Mouse (Mus musculus) embryonic facial prominence, embryonic 14.5 days (tissue): ENCODE data around the gene Dupd1. TPM values are rescaled to one million over a fixed set of nuclear protein-coding genes. Genes with fewer than 3 reads are reported as not detected.
A peak's percentile ranks its signal among the peaks of the same experiment; 100 is the strongest.

Experiments used
- ATAC-seq: fragments of 200-750 bp; cut with Nextera tagmentation; 2 replicates; pipeline ENCODE4 v1.8.0; 2017; ENCODE audit warnings: low read depth, moderate number of reproducible peaks, moderate TSS enrichment
- DNase-seq: peaks from one replicate; pipeline ENCODE4 v3.0.0-alpha.2; 2015; ENCODE audit warnings: low spot score
- H3K27ac ChIP-seq: fragments of 300-500 bp; sonication (generic); replicated peaks from 2 replicates; pipeline ENCODE4 v1.5.1; 2014; ENCODE audit warnings: low read depth, mild to moderate bottlenecking, low read length, moderate library complexity
- H3K27me3 ChIP-seq: fragments of 300-500 bp; sonication (generic); replicated peaks from 2 replicates; pipeline ENCODE4 v1.6.1; 2014; ENCODE audit warnings: low read length; ENCODE audit not compliant: control insufficient read depth, insufficient read depth
- H3K36me3 ChIP-seq: fragments of 300-500 bp; sonication (generic); 2 replicates; pipeline ENCODE4 v1.6.1; 2014; ENCODE audit warnings: low read length, mixed read lengths; ENCODE audit not compliant: control insufficient read depth, insufficient read depth
- H3K4me1 ChIP-seq: fragments of 300-500 bp; sonication (generic); 2 replicates; pipeline ENCODE4 v1.6.1; 2014; ENCODE audit warnings: antibody characterized with exemption, low read length; ENCODE audit not compliant: control insufficient read depth, insufficient read depth
- H3K4me2 ChIP-seq: fragments of 300-500 bp; sonication (generic); 2 replicates; pipeline ENCODE4 v1.6.1; 2014; ENCODE audit warnings: low read depth, mild to moderate bottlenecking, low read length, moderate library complexity, mixed read lengths
- H3K4me3 ChIP-seq: fragments of 300-500 bp; sonication (generic); 2 replicates; pipeline ENCODE4 v1.5.1; 2014; ENCODE audit warnings: low read depth, mild to moderate bottlenecking, low read length
- H3K9ac ChIP-seq: fragments of 300-500 bp; sonication (generic); 2 replicates; pipeline ENCODE4 v1.6.1; 2014; ENCODE audit warnings: low read depth, mild to moderate bottlenecking, low read length, moderate library complexity, mixed read lengths
- H3K9me3 ChIP-seq: fragments of 300-500 bp; sonication (generic); 2 replicates; pipeline ENCODE4 v1.6.1; 2016; ENCODE audit warnings: low read length; ENCODE audit not compliant: control insufficient read depth
- WGBS: fragments of 180-500 bp; shearing (Covaris S2); extraction: QIAGEN DNeasy Blood & Tissue Kit; methylation state at CpG from one replicate; pipeline ENCODE4 v1.1.7; 2014; 5-methylcytosine and 5-hydroxymethylcytosine counted together
- polyA plus RNA-seq: library from polyadenylated mRNA; unstranded; fragments of >200 nt; fragmentation: Nextera tagmentation; extraction: Ambion mirVana; gene quantifications from 2 replicates; pipeline ENCODE4 v1.2.1, GENCODE M21; 2014

Dupd1 gene
- polyA plus RNA-seq, 1 experiment from 2014 or later: 0.95 TPM

DNA sequence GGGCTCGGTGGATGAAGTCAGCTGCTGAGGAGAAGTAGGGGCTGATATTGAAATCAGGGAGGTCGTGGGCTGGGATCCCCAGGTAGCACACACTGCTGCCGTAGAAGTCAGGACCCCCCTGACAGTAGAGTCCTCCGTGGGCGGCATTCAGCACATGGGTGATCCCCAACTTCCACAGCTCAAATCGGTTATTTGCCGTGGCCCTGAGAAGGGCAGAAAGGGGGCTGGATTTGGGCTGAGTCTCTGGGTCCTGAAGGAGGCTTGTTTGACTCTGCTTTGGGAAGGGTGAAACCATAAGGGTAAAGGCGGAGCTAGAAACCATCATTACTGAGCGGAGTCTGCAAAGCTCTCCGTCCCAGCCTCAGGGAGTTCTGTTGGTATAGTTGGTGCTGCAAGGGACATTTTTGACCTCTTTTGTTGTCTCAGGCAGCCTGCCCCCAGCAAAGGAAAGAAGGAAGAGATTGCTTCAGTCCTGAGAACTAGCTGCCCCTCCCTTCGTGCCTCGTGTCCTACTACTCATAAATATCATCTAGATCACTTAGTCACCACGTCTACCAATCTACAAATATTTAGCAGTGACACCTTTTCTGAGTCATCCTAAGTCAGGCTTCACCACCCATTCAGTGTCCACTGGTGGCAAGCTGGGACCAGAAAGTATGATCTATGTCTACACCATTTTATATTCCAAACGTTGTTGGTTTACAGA lies 33.2 kb upstream of the Dupd1 start:
- WGBS: 73% methylated on average over 14 of the region's 14 CpGs
- Histone ChIP-seq H3K4me1 (0 out of 2 replicates have a peak, but pooled peaks cover 8% of the 10 kb centered on the region), H3K9me3 (no peaks in the 10 kb centered on the region), H3K4me2 (no peak overlapping the region), H3K27ac (no peak overlapping the region), H3K36me3 (no peaks in the 10 kb centered on the region), H3K27me3 (no peaks in the 10 kb centered on the region), H3K9ac (no peak overlapping the region), H3K4me3 (no peak overlapping the region)
- no peak for ATAC-seq
- DNase-seq: no peak

DNA sequence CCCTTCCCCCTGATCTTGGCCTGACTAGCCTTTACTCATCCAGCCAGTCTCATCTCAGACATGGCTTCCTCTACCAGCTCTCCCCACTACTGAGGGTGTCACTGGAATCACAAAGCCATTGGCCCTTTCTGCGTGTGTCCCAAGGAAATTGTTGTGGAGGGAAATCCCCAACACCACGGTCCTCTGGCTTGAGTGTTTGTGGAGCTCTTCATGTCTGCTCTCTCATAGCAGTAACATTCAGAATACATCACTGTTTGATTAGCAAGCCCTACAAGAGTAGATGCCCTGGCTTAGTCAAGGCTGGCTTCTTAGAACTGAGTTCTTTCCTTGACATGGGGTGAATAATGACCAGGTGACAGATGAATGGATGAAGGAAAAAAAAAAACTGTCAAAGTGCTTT lies 32.5 kb upstream of the Dupd1 start:
- H3K9me3 ChIP-seq: no peaks in the 10 kb centered on the region
- H3K4me2 ChIP-seq: no peak overlapping the region
- 87% methylated on average over 2 of the region's 2 CpGs for WGBS
- H3K36me3 ChIP-seq: no peaks in the 10 kb centered on the region
- DNase-seq (no peak), ATAC-seq (no peak)
- no peaks in the 10 kb centered on the region for H3K27me3 ChIP-seq
- 0 out of 2 replicates have a peak, but pooled peaks cover 7% of the 10 kb centered on the region for H3K4me1 ChIP-seq
- no peak overlapping the region for H3K27ac ChIP-seq
- H3K9ac ChIP-seq: no peak overlapping the region
- no peak overlapping the region for H3K4me3 ChIP-seq

DNA sequence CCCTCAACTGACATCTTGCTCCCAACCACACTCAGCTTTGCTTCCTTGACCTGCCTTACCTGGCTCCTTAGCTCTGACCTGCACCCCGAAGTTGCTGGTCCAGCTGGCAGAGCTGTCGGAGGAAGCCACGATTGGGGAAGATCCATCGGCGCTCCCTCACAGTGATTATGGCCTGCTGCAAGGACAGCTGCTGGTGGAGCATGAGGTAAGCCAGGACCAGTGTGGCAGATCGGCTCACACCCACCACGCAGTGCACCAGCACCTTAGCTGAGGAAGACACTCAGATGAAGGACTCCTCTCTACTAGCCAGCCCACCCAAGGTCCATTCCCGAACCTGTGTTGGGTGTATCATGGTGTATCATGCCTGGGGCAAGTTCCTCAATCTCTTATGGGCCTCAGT lies 31.9 kb upstream of the Dupd1 start:
- WGBS: 86% methylated on average over 8 of the region's 8 CpGs
- H3K9ac ChIP-seq: no peak overlapping the region
- no peak for ATAC-seq
- H3K4me3 ChIP-seq: no peak overlapping the region
- H3K4me1 ChIP-seq: 0 out of 2 replicates have a peak, but pooled peaks cover 3% of the 10 kb centered on the region
- H3K27me3 ChIP-seq: no peaks in the 10 kb centered on the region
- H3K36me3 ChIP-seq: no peaks in the 10 kb centered on the region
- H3K4me2 ChIP-seq: no peak overlapping the region
- H3K27ac ChIP-seq: no peak overlapping the region
- DNase-seq: no peak
- H3K9me3 ChIP-seq: no peaks in the 10 kb centered on the region

DNA sequence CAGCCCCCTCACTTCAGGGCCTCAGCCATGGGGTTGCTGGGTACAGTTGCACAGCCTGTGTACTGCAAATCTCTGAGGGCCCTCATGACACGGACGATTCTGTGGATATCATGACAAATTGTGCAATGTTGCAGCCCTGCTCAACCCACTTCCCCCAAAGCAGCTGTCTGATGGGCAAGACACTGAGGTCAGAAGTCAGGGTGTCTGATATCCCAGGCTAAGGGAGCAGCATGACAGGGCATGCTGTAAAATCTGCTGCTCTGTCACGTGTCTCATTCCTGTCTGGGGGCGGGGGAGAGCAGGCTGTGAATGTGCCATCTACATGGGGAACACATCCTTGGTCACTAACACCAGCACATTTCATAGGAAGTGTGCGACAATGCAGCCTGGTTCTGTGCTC lies 30.8 kb upstream of the Dupd1 start:
- Histone ChIP-seq H3K9ac (no peak overlapping the region), H3K36me3 (no peaks in the 10 kb centered on the region)
- WGBS: 66% methylated on average over 5 of the region's 5 CpGs

DNA sequence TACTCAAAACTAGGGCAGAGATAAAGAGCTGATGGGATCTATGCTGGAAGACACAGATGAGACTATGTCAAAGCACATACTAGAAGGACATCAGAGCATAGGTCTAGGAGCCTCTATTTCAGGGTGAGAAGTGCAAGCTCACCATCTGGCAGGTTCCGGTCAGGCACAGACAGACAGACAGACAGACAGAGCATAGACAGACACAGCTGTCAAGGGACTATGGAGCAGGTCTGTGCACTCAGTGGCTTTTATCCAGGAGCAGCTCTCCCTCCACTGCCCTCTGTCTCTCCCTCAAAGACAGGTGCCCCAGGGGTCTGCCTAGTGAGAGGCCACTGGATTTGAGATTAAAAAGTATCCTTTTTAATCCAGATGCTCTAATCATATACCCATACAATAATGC lies 29.8 kb upstream of the Dupd1 start:
- Histone ChIP-seq H3K9me3 (no peaks in the 10 kb centered on the region), H3K4me3 (no peak overlapping the region), H3K4me1 (no peaks in the 10 kb centered on the region), H3K36me3 (no peaks in the 10 kb centered on the region), H3K27ac (no peak overlapping the region), H3K4me2 (no peak overlapping the region), H3K27me3 (no peaks in the 10 kb centered on the region), H3K9ac (no peak overlapping the region)
- DNase-seq (no peak), ATAC-seq (no peak)
- WGBS: 90% methylated on average over 1 of the region's 1 CpGs

More for the DNA sequence above, 30.8 kb upstream of the Dupd1 start:
- H3K27ac ChIP-seq: no peak overlapping the region
- ATAC-seq (no peak), DNase-seq (no peak)
- H3K4me2 ChIP-seq: no peak overlapping the region
- no peaks in the 10 kb centered on the region for H3K27me3 ChIP-seq
- H3K4me3 ChIP-seq: no peak overlapping the region
- no peaks in the 10 kb centered on the region for H3K9me3 ChIP-seq
- 0 out of 2 replicates have a peak, but pooled peaks cover 3% of the 10 kb centered on the region for H3K4me1 ChIP-seq

DNA sequence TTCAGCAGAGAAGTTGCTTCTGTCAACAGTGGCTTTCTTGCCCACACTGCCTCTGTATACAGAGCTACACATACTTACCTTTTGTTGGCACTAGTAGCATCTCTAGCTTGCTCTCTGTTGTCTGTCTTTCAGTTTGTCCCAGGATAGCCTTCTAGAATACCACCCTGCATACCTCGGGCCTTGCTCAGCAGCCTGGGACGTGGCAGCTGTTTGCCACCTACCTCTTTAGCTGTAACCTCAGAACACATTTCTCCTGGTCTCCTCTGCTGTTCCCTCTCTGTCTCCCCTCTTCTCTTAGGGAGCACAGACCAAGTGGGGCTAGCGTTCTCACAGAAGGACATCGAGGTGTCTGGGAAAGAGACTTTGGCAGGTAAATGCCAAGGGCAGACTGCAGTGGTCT lies 28.1 kb upstream of the Dupd1 start:
- H3K27ac ChIP-seq: no peak overlapping the region
- no peak overlapping the region for H3K9ac ChIP-seq
- no peaks in the 10 kb centered on the region for H3K9me3 ChIP-seq
- DNase-seq: no peak
- no peaks in the 10 kb centered on the region for H3K36me3 ChIP-seq
- H3K4me1 ChIP-seq: no peaks in the 10 kb centered on the region
- H3K4me3 ChIP-seq: no peak overlapping the region
- ATAC-seq: no peak
- no peak overlapping the region for H3K4me2 ChIP-seq
- WGBS: 96% methylated on average over 4 of the region's 4 CpGs
- no peaks in the 10 kb centered on the region for H3K27me3 ChIP-seq

DNA sequence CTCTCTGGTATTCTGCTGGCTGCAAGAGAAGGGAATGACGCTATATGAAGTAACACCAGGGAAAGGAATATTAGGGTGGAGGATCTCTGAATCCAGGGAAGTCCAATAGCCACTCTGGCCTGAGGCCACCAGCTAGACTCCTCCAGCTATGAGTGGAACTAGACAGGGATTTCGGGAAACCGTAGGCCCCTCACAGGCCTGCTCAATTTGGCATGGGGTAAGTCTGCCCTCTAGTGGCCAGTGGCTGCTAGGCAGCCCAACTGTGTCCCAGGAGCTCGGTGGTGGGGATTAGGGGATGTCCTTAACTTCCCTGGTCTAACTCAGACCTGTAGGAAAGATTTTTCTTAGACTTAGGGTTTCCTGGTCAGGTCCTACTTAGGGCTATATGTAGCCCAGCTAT lies 27.4 kb upstream of the Dupd1 start:
- Histone ChIP-seq H3K27ac (no peak overlapping the region), H3K36me3 (no peaks in the 10 kb centered on the region), H3K4me1 (no peaks in the 10 kb centered on the region), H3K4me2 (no peak overlapping the region), H3K4me3 (no peak overlapping the region), H3K9me3 (no peaks in the 10 kb centered on the region), H3K27me3 (no peaks in the 10 kb centered on the region), H3K9ac (peak overlapping the region; percentile 2; the same call in 1 of the 2 replicates)
- DNase-seq: peak; percentile 85
- WGBS: 13% methylated on average over 4 of the region's 4 CpGs
- peak; percentile 85 for ATAC-seq

DNA sequence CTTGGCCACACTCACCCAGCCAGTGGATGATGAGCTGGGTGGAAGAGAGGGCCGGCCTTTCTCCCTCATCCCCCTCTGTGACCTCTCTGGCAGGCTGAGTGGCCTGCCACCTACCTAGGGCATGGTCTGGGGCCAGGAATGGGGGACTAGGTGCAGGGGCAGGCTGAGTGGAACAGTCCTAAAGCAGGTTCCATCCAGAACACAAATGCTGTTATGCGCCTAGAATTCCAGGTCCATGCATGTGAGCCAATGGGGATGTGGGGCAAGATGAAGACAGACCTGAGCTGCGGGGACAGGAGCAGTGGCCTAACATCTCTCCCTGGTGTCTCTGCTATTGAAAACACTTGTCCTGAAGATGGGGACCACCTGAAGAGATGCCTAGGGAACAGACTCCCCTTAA lies 26.9 kb upstream of the Dupd1 start:
- no peak overlapping the region for H3K4me3 ChIP-seq
- H3K36me3 ChIP-seq: no peaks in the 10 kb centered on the region
- no peak for DNase-seq
- H3K9me3 ChIP-seq: no peaks in the 10 kb centered on the region
- no peaks in the 10 kb centered on the region for H3K4me1 ChIP-seq
- WGBS: 96% methylated on average over 3 of the region's 3 CpGs
- peak overlapping the region; percentile 2; the same call in 1 of the 2 replicates for H3K9ac ChIP-seq
- H3K27ac ChIP-seq: no peak overlapping the region
- H3K27me3 ChIP-seq: no peaks in the 10 kb centered on the region
- no peak overlapping the region for H3K4me2 ChIP-seq
- ATAC-seq: no peak

DNA sequence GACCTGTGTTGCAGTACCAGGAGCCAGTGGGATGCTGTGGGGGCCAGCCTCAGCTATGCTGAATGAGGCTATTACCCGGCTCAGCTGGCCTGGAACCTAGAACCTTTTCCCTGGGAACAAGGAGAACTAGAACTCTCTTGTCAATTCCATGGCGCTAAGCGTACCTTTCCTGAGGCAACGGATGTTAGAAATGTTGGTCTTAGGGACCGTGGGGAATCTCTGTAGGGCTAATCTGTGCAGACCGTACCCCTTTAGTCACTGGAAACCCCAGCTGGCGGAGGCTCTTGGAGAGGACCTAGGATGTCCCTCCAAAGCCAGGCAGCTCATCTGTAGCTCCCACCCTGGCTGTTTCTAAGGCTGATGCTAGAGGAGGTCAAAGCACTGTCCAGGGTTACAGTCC lies 26.0 kb upstream of the Dupd1 start:
- DNase-seq: no peak

More for the DNA sequence above, 26.0 kb upstream of the Dupd1 start:
- Histone ChIP-seq H3K4me1 (no peaks in the 10 kb centered on the region), H3K4me3 (no peak overlapping the region), H3K27me3 (no peaks in the 10 kb centered on the region), H3K9ac (no peak overlapping the region), H3K27ac (no peak overlapping the region), H3K36me3 (no peaks in the 10 kb centered on the region), H3K4me2 (no peak overlapping the region), H3K9me3 (no peaks in the 10 kb centered on the region)
- no peak for ATAC-seq
- 95% methylated on average over 7 of the region's 7 CpGs for WGBS
